Mouse (Mus musculus) heart, adult 2 months (tissue): ENCODE measurements at regions not wholly inside any gene's neighbourhood (a gene's known extent, or its start where the extent isn't known, plus 50 kb on each side); places are given as distances from the start of the nearest gene placed in this dataset.

ENCODE experiments used
- DNase-seq, 2 experiments: peaks; one replicate each; pipeline ENCODE4 v3.0.0; 2021
- H3K27ac ChIP-seq: fragments of 200-600 bp; 2 replicates; pipeline ENCODE4 v1.8.1; 2022
- H3K27me3 ChIP-seq: fragments of 200-500 bp; 2 replicates; pipeline ENCODE4 v1.6.1; 2012; ENCODE audit warnings: mild to moderate bottlenecking, low read length, inconsistent platforms, mixed read lengths; ENCODE audit not compliant: control insufficient read depth, insufficient read depth
- H3K36me3 ChIP-seq: fragments of 200-500 bp; 2 replicates; pipeline ENCODE4 v1.6.1; 2012; ENCODE audit warnings: low read length, inconsistent platforms; ENCODE audit not compliant: control insufficient read depth, insufficient read depth
- H3K4me1 ChIP-seq: fragments of 200-500 bp; 2 replicates; pipeline ENCODE4 v1.6.1; 2011; ENCODE audit warnings: low read length; ENCODE audit not compliant: control insufficient read depth, insufficient read depth
- H3K4me3 ChIP-seq: fragments of 200-600 bp; 2 replicates; pipeline ENCODE4 v1.8.1; 2022
- H3K79me2 ChIP-seq: fragments of 200-500 bp; replicated peaks from 2 replicates; pipeline ENCODE4 v1.6.1; 2012; ENCODE audit warnings: mild to moderate bottlenecking, inconsistent platforms, low read length, moderate library complexity, mixed read lengths; ENCODE audit not compliant: control insufficient read depth, insufficient read depth
- H3K9ac ChIP-seq: fragments of 200-500 bp; 2 replicates; pipeline ENCODE4 v1.6.1; 2012; ENCODE audit warnings: low read depth, mild to moderate bottlenecking, control low read depth, inconsistent platforms, low read length, mixed read lengths
- CTCF ChIP-seq: fragments of 200-600 bp; IDR thresholded peaks from 2 replicates; pipeline ENCODE4 v1.8.1; 2022; ENCODE audit warnings: antibody characterized with exemption, mild to moderate bottlenecking, moderate library complexity
- EP300 ChIP-seq: fragments of 200-500 bp; IDR thresholded peaks from 2 replicates; pipeline ENCODE4 v1.6.1; 2011; ENCODE audit warnings: low read depth, low read length, control low read depth; ENCODE audit not compliant: insufficient read depth
- POLR2A ChIP-seq: fragments of 200-500 bp; IDR thresholded peaks from 2 replicates; pipeline ENCODE4 v1.6.1; 2011; ENCODE audit warnings: mild to moderate bottlenecking, low read depth, low read length, control low read depth; ENCODE audit not compliant: insufficient read depth
- WGBS: fragments of 180-500 bp; shearing (Covaris S2); methylation state at CpG from one replicate; pipeline ENCODE4 v1.1.7; 2018; 5-methylcytosine and 5-hydroxymethylcytosine counted together
- intact Hi-C: fragments of 180-260 bp; cut with DNase I; formaldehyde crosslinking; loops from one replicate; pipeline ENCODE4 v1.15.1; 2025

GRCm38 (mm10) chr1:154118374-154119004, 82.5 kb upstream of the Zfp648 start:
- 41% methylated on average over 10 of the region's 10 CpGs for WGBS
- peak; percentile 72 to 83 for DNase-seq
- peak overlapping the region; percentile 66 for H3K27ac ChIP-seq
- H3K79me2 ChIP-seq: no peaks in the 10 kb centered on the region
- no peaks in the 10 kb centered on the region for H3K36me3 ChIP-seq
- intact Hi-C loops: loop anchor here (1.0 to 2.0 kb wide), 4 partner anchors 42 to 223 kb away; no protein-coding TSS in a partner anchor
- no peaks in the 10 kb centered on the region for H3K27me3 ChIP-seq
- no peak overlapping the region for H3K4me3 ChIP-seq
- no peak overlapping the region for H3K9ac ChIP-seq
- TF ChIP-seq POLR2A: no peak
- peak; percentile 94 for TF ChIP-seq CTCF
- TF ChIP-seq EP300: peak; percentile 90
- peaks cover 6% of the 10 kb centered on the region for H3K4me1 ChIP-seq

GRCm38 (mm10) chr1:154119611-154120010, 81.4 kb upstream of the Zfp648 start:
- Histone ChIP-seq H3K36me3 (no peaks in the 10 kb centered on the region), H3K79me2 (no peaks in the 10 kb centered on the region), H3K9ac (no peak overlapping the region), H3K27ac (no peak overlapping the region), H3K4me1 (peaks cover 4% of the 10 kb centered on the region; the same call in 1 of the 2 replicates), H3K27me3 (no peaks in the 10 kb centered on the region), H3K4me3 (no peak overlapping the region)
- 83% methylated on average over 5 of the region's 5 CpGs for WGBS
- no peak for DNase-seq
- TF ChIP-seq CTCF: no peak
- TF ChIP-seq POLR2A: no peak
- TF ChIP-seq EP300: no peak
- intact Hi-C loops: loop anchor here (2.0 kb wide), 1 partner anchor 61 kb away; no protein-coding TSS in a partner anchor

- Histone ChIP-seq H3K9ac (no peak overlapping the region), H3K27me3 (no peaks in the 10 kb centered on the region), H3K4me3 (no peak overlapping the region), H3K27ac (no peak overlapping the region), H3K79me2 (no peaks in the 10 kb centered on the region), H3K36me3 (no peaks in the 10 kb centered on the region), H3K4me1 (peaks cover 4% of the 10 kb centered on the region; the same call in 1 of the 2 replicates)
- TF ChIP-seq CTCF (no peak), EP300 (0 out of 2 replicates have a peak, but pooled peaks have one; percentile 20)
- 0% methylated on average over 1 of the region's 1 CpGs for WGBS
- peak; percentile 77 to 79 for DNase-seq
- intact Hi-C loops: no loop called here
Measured at GRCm38 (mm10) chr1:154120693-154121092, 80.3 kb upstream of the Zfp648 start.

- Histone ChIP-seq H3K4me1 (no peaks in the 10 kb centered on the region; the same call in 1 of the 2 replicates), H3K27ac (no peak overlapping the region), H3K27me3 (no peaks in the 10 kb centered on the region), H3K9ac (no peak overlapping the region), H3K79me2 (no peaks in the 10 kb centered on the region), H3K4me3 (no peak overlapping the region), H3K36me3 (no peaks in the 10 kb centered on the region)
- DNase-seq: no peak
- no peak for TF ChIP-seq CTCF
- no peak for TF ChIP-seq EP300
- no peak for TF ChIP-seq POLR2A
- intact Hi-C loops: no loop called here
Measured at GRCm38 (mm10) chr1:154124981-154125380, 76.0 kb upstream of the Zfp648 start.

DNA sequence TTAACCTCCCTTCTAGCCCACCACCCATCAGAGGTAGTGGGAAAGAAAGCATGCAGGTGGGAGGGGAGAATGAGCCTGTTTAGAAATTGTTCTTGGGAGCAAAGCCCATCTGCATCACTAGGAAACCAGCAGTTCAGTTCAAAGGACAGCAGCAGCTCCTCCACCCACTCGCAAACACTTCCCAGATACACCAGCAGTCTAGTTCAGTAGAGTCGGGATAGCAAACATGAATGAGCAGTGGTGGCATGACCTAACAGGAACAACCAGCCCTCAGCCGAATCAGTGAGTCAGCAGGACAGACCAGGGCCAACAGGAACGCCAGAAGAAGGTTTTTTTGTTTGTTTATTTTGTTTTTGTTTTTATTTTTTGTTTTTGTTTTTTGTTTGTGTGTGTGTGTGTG, 74.5 kb upstream of the Zfp648 start:
- no peak overlapping the region for H3K27ac ChIP-seq
- H3K36me3 ChIP-seq: no peaks in the 10 kb centered on the region
- TF ChIP-seq EP300: no peak
- no peak for TF ChIP-seq CTCF
- TF ChIP-seq POLR2A: no peak
- 69% methylated on average over 4 of the region's 4 CpGs for WGBS
- DNase-seq: no peak
- H3K27me3 ChIP-seq: no peaks in the 10 kb centered on the region
- no peak overlapping the region for H3K9ac ChIP-seq
- H3K4me3 ChIP-seq: no peak overlapping the region
- no peaks in the 10 kb centered on the region for H3K4me1 ChIP-seq
- intact Hi-C loops: no loop called here
- no peaks in the 10 kb centered on the region for H3K79me2 ChIP-seq

- H3K9ac ChIP-seq: no peak overlapping the region
- H3K4me3 ChIP-seq: no peak overlapping the region
- intact Hi-C loops: loop anchor here (1.0 kb wide), 1 partner anchor 8 kb away; no protein-coding TSS in a partner anchor
- peaks cover 2% of the 10 kb centered on the region; the same call in 1 of the 2 replicates for H3K4me1 ChIP-seq
- H3K27me3 ChIP-seq: no peaks in the 10 kb centered on the region
- TF ChIP-seq POLR2A (no peak), CTCF (no peak), EP300 (0 out of 2 replicates have a peak, but pooled peaks have one; percentile 23)
- no peaks in the 10 kb centered on the region for H3K79me2 ChIP-seq
- H3K27ac ChIP-seq: no peak overlapping the region
- 55% methylated on average over 4 of the region's 4 CpGs for WGBS
- H3K36me3 ChIP-seq: no peaks in the 10 kb centered on the region
- peak in 1 of 2 experiments; percentile 37 for DNase-seq
Measured at GRCm38 (mm10) chr1:154139488-154139887, 61.5 kb upstream of the Zfp648 start.
